Mouse (Mus musculus) testis, postnatal 10 days (tissue): ENCODE measurements around the gene Depdc1b.

Experiments
- DNase-seq: peaks from one replicate; pipeline ENCODE4 v3.0.0; 2021; ENCODE audit warnings: low spot score

The Depdc1b gene

GRCm38 (mm10) chr13:108317414-108317813, 1.3 kb downstream of the Depdc1b start:
- no peak for DNase-seq

- DNase-seq = no peak
These were observed 2.9 kb downstream of the Depdc1b start for GRCm38 (mm10) chr13:108319028-108319427.

- no peak for DNase-seq
These were observed 4.1 kb downstream of the Depdc1b start for GRCm38 (mm10) chr13:108320216-108320615.

DNA sequence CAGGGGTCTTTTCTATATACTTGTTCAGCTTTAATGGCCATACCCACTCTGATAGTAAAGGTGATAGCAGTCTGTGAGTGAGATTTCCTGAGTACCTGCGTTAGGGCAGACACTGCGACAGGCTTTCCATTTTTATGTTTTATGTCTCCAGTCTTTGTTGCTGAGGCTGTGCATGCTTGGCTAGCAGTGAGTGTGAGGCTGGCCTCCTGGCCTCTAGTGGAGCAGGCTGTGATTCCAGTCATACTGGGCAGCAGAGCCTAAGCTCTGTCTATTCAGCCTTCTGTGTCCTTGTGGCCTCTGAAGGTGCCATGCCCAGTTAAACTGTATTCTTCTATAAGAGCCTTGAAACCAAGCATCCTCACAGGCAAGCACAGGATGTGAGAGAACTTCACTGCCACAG, 6.3 kb downstream of the Depdc1b start:
- no peak for DNase-seq

- DNase-seq = no peak
These were observed 7.2 kb downstream of the Depdc1b start for GRCm38 (mm10) chr13:108323317-108323716.

DNA sequence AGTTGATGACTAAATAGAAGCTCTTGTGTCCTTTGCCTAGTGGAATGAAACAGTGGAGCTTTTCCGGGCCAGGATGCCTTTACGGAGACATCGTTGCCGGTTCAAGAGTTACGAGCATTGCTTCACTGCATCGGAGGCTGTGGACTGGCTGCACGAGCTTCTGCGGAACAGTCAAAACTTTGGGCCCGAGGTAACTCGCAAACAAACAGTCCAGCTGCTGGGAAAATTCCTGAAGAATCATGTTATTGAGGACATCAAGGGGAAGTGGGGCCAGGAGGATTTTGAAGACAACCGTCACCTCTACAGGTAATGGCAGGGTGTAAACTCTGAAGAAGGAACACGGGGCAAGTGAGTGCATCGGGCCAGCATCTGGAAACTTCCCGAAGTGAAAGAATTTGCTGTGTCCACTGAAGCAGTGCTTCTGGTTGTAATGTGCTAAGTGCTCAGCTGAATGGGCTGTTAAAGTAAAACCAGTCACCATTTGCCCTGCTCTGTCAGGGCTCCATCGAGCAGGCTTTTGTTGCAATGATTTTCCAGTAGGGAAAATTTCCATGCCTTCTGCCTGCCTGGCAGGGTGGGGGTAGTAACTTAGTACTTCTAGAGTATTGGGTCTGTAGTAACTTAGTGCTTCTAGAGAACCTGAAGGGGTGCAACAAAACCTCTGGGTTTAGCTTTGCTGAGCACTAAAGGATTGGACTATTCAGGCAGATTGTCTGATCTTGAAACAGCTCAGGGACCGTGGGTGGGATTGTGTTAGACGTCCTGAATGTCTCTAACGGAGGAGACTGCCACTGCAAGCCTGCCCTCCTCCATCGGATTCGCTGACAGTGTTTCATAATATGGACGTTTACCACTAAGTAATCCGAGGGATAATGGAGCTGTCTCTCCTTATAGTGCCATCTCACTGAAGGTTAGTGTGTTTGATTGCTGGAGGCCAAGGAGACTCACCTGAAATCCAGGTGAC, 8.0 kb downstream of the Depdc1b start:
- no peak for DNase-seq

- DNase-seq = no peak
These were observed 9.7 kb downstream of the Depdc1b start for GRCm38 (mm10) chr13:108325871-108326270.

DNA sequence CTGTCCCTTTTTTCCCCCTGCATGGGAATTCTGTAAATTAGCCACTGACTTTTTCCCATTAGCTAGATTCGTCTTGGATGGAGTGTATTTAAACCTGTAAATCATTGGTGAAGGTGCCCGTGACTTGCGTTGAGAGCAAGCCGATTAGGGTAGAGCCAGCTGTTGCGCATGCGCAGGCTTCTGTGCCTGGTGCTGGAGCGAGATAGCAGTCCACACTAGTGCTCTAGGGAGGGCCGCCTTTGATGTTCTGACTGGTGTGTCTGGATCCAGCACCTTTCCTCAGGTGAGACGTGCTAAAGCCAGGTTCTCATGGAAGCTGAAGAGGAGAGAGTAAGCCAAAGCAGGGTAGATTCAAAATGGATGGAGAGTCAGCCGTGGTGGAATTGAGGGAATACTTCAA, 10.2 kb downstream of the Depdc1b start:
- no peak for DNase-seq

DNA sequence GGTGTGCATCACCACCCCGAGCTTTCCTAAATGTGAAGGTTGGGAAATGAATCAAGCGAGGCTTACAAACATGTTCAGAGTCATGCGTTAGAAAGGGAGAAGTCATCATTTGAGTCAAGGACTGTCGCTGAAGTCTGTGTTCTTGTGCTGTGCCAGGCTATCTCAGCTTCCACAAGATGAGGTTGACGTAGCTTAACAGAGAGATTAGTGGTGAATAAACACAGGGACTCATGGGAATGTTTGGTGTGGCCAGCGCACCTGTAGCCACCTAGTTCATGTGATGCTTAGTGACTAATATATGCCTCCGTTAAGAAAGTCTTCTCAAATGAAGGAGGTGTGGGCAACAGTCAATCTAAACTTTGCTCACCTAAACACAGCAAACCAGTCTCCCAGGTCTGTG, 10.9 kb downstream of the Depdc1b start:
- no peak for DNase-seq

DNA sequence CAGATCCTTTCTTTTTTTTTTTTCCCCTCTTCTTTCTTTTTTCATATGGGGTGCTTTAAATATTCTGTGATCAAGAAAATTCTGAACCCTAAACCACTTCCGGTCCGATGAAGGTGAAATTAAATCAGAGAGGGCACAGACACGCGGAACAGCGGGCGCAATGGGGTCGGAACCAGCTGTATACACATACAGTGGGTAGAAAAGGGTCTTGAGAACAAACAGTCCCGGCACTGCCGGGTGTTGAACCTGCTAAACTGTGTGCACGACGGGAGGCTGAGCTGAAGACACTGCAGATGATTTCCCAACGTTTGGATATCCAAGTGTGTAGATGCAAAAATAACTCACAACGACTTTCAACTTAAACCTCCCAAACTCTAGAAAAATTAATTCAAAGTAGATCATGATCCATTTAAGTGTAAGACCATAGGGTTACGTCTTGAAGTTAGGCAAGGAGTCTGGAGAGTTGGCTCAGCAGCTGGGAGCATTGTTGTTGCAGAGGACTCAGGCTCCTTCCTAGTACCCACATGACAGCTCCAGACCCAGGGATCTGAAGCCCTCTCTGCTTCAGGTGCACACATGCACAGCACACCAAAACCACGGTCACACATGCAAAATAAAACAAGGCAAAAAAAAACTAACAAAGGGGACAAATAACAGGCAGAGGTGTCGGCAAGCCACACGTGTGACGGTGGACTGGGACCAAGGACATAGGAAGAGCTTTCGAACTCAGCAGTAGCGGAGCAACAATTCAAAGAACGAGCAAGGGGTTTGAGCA, 12.5 kb downstream of the Depdc1b start:
- no peak for DNase-seq

- no peak for DNase-seq
These were observed 13.6 kb downstream of the Depdc1b start for GRCm38 (mm10) chr13:108329693-108330092.

- no peak for DNase-seq
These were observed 19.3 kb downstream of the Depdc1b start for GRCm38 (mm10) chr13:108335257-108336003.

- no peak for DNase-seq
These were observed 20.1 kb downstream of the Depdc1b start for GRCm38 (mm10) chr13:108336192-108336591.

GRCm38 (mm10) chr13:108337340-108337739, 21.2 kb downstream of the Depdc1b start:
- DNase-seq = no peak

- no peak for DNase-seq
These were observed 22.1 kb downstream of the Depdc1b start for GRCm38 (mm10) chr13:108338076-108338836.

- no peak for DNase-seq
These were observed 23.9 kb downstream of the Depdc1b start for GRCm38 (mm10) chr13:108339907-108340596.

DNA sequence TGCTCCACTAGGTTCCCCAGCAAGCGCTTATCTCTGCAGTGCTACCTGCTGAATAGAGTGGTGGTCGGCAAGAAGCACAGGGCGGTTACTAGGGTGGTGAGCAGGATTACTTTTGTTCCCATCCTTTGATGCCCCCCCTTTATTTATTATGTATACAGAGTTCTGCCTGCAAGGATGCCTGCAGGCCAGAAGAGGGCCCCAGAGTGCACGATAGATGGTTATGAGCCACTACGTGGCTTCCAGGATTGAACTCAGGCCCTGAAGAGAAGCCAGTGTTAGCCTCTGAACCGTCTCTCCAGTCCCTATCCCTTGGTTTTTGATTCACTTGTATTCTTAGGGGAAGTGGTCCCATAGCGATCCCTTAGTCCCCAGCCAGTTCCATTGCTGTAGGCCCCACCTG, 25.5 kb downstream of the Depdc1b start:
- no peak for DNase-seq

GRCm38 (mm10) chr13:108345756-108346155, 29.6 kb downstream of the Depdc1b start:
- no peak for DNase-seq

DNA sequence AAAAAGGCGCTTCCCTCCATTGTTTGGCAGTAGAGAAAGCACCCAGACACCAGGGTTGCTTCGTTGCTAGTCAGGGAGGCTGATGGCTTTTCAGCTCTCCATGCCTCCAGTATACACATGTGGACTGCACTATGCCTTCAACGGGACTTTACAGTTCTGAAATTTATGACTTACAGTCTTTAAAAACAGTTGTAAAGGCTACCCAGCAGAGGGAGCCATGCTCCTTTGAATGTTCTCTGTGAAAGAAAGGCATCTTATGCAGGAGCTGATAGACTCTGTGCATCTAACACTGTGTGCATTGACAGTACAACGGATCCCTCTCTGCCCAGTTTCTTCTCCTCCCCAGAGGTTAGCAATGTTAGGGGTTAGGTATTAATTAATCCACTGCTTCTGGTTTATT, 30.9 kb downstream of the Depdc1b start:
- peak; percentile 72 for DNase-seq

DNA sequence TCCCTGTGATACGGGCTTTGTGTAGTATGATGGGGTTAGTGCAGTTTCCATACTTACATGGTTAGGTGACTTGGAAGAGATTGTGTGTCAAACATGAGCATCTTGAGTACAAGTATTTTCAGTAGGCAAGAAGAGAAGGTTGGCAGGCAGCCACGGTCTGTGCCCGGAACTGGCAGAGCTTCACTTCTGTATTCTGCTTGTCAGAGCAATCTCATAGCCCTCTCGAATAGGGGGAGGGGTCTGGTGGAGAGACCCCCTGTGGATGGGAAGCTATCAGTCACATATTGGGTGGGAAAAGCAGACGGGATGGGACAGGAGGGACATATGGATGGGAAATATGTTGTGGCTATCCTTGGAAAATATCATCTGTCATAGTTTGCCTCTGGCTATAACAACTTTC, 33.5 kb downstream of the Depdc1b start:
- no peak for DNase-seq

DNA sequence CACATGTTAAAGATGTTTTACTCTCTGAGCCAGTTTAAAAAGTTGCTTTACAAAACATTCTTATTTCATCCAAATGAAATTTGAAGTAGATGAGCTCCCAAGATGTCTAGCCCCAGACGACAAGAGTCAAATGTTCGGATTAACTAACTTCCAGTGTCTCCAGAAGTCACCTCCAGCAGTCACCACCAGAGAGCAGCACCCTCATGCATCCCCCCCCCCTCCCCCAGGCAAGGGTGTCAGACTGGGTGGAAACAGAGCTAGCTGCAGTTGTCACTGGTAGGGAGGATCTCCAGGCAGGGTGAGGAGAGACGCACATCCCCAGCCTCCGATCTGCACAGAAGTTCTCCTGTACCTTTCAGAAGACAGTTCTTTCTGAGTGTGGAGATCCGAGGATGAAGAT, 37.6 kb downstream of the Depdc1b start:
- no peak for DNase-seq
